Mouse (Mus musculus) left cerebral cortex, adult 11 months (tissue): Measurements from ENCODE around the gene Hoxd3.

Experiments
- DNase-seq: peaks from one replicate; pipeline ENCODE4 v3.0.0; 2022; ENCODE audit warnings: low spot score

Hoxd3 gene

GRCm38 (mm10) chr2:74746298-74746921 is 34.7 kb downstream of the Hoxd3 start:
- DNase-seq, result no peak

GRCm38 (mm10) chr2:74747006-74747405 is 35.3 kb downstream of the Hoxd3 start:
- DNase-seq, result no peak

DNA sequence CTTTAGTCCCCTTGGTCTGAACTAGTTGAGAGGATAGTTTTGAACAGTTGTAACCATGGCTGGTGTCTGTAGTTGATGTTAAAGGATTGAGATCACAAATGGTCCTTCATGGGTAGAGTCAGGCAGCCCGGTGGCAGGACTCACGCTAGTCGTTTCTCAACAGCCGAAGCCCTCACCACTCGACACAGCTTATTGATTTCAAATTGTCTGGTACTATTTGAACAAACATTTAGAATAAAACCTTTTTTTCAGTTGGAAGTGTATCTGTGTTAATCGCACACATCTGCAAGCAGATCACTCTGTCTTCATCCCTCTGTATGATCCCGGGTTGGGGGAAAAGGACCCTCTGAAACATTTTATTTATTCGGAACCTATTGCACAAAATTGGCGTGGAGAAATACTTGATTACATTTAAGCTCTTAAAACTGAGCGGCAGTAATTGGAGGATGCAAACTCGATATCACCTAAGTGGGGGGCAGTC is 36.0 kb downstream of the Hoxd3 start:
- no peak for DNase-seq

GRCm38 (mm10) chr2:74748436-74748995 is 36.8 kb downstream of the Hoxd3 start:
- no peak for DNase-seq

DNA sequence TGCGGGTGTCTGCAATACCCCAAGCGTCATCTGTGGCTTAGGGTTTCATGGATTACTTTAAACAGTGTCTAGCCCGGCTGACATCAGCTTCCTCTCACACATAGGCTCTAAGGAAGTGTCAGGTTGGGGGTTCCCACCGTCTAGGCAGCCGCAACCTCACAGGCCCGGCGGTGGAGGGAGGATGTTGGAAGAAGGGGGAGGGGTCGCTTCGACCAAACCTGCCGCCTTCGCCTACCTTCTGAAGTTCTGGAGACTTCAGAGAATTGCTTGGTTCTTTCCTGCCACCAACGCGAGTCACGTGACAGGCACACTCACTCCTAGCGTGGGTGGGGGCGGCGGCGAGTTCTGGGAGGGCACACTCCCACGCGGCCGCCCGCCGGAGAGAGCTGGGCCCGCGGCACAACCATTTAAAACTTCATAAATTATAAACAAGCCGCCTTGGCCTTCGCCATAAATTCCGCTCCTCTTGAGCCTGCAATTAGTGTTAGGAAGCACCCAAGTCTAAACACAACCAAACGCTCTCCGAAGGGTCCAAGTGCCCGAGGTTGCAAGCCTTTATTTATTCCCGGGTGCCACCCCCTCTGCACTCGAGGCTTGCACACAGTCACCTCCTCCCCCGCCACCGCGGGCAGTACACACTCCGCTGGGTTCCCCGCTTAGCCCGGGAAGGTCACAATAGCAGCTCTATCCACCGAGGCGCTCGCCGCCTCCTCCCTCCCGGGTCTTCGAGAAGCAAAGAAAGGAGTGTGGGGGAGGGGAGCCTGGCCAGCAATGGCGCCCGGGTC is 37.8 kb downstream of the Hoxd3 start:
- no peak for DNase-seq

DNA sequence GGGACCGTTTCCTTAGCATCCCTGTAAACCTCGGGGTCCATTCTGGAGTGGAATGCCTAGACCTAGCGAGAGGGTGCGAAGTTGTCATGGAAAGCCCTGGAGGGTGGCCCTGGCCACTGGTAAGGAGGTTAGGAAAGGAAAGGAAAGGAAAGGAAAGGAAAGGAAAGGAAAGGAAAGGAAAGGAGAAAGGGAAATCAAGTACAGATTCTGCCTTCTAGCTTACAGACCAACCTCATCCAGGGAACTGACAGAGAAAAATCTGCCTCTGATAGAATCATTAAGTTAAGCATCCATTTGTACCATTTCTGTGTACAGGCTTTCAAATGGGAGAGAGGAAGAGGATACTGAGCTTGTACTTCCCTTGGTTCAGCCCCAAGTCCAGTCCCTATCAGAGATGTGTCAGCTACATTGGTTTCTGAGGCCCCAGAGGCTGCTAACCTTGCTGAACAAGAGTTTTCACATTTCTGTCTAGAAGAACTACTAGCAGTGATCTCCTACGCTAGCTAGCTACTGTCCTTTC is 39.1 kb downstream of the Hoxd3 start:
- no peak for DNase-seq

- no peak for DNase-seq
These were observed 40.1 kb downstream of the Hoxd3 start for GRCm38 (mm10) chr2:74751861-74752260.

- DNase-seq, result no peak
These were observed 40.9 kb downstream of the Hoxd3 start for GRCm38 (mm10) chr2:74752431-74753174.

GRCm38 (mm10) chr2:74753175-74753523 is 41.4 kb downstream of the Hoxd3 start:
- no peak for DNase-seq

DNA sequence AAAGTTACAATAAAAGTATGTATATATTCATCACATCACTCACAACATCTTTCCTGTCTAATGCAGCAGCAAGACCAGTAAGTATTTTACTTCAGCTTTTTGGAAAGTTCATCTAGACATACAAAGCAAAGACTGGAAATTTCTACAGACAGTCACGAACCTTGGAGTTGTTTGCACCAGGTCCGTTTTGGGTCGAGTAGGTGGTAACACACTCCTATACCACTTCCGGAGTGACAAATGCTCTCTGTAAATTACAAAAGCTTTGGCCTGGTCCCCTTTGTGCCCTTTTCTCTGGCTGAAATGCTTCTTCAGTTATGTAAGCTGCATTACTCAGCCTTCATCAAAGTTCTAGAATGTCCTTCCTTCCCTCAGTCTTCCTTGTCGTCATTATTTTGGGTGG is 42.0 kb downstream of the Hoxd3 start:
- no peak for DNase-seq

DNA sequence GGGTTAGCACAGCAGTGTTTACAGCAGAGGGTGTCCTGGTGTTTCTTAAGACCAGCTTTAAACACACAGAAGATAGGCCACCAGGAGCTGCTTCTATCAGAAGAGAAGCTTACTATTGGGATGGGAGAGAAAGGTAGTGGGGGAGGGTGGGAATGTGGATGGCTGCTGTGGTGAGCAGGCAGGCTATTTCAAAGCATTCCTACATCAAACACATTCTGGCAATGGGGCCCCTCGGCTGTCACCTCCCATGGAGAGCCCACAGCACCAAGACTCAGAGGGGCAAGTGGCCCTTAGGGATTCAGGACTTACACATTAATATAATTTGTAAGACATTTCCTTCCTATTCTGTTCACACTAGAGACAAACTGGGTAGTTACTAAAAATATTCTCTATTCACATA is 48.4 kb downstream of the Hoxd3 start:
- no peak for DNase-seq

DNA sequence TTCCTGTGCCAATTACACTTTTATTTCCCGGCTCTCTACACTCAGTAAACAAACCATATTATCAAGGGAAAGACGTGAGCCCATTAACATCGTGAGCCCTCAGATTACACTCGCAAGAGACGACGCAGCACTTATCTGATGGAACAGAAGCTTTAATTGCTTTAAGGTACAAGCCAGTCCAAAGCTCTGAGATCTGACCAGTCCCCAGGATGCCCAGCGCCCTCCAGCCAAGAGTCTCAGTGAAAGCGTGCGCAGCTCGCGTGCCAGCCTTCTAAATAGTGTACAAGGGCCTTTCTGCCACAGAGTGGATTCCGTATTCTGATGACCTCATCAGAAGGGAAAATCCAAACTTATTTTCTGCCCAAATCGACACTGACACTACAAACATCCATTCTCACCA is 50.2 kb downstream of the Hoxd3 start:
- no peak for DNase-seq

DNA sequence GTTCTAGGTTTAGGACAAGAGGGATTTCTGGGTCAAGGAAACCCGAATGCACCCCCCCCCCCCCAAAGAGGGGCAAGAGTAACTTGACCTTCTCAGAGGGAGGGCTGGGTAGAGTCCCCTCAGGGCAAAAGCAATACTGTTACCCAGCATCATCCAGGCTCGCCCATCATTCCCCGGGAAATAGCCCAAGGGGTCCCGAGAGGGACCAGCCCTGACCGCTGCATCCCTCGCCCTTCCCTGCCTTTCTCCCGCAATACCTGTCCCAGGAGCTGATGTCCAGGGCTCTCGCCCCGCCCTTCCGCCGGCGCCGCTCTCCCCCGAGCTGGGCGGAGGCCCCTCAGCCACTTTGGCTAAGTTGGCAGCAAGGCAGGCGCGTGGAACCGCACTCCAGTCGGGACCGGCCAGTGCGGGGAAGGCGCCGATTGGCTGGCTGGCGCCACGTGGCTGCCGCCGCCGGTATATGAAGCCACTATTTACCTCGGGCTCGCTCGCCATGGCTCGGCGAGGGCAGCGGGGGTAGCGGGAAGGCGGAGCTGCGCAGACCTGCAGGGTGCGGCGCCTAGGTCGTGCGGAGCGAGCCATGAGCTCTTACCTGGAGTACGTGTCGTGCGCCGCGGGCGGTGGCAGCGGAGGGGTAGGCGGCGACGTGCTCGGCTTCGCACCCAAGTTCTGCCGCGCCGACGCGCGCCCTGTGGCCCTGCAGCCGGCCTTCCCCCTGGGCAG is 51.0 kb downstream of the Hoxd3 start, which contains the start of gene Hoxd1:
Gene Hoxd1, plus strand, starts transcription at position 459 of the 723 bp plus-strand sequence.
- DNase-seq, result no peak

DNA sequence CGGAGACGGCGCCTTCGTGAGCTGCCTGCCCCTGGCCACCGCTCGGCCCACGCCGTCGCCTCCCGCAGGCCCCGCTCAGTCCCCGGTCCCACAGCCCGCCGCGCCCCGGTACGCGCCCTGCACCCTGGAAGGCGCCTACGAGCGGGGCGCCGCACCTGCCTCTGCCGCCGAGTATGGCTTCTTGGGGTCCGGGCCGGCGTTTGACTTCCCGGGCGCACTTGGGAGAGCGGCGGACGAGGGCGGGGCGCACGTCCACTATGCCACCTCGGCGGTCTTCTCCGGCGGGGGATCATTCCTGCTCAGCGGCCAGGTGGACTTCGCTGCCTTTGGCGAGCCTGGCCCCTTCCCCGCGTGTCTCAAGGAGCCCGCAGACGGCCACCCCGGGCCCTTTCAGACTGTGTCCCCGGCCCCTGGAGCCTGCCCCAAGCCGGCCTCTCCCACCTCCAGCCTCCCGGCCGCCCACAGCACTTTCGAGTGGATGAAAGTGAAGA is 51.6 kb downstream of the Hoxd3 start:
- no peak for DNase-seq

- no peak for DNase-seq
These were observed 52.2 kb downstream of the Hoxd3 start for GRCm38 (mm10) chr2:74763976-74764375.

- no peak for DNase-seq
These were observed 62.6 kb downstream of the Hoxd3 start for GRCm38 (mm10) chr2:74774359-74774758.

DNA sequence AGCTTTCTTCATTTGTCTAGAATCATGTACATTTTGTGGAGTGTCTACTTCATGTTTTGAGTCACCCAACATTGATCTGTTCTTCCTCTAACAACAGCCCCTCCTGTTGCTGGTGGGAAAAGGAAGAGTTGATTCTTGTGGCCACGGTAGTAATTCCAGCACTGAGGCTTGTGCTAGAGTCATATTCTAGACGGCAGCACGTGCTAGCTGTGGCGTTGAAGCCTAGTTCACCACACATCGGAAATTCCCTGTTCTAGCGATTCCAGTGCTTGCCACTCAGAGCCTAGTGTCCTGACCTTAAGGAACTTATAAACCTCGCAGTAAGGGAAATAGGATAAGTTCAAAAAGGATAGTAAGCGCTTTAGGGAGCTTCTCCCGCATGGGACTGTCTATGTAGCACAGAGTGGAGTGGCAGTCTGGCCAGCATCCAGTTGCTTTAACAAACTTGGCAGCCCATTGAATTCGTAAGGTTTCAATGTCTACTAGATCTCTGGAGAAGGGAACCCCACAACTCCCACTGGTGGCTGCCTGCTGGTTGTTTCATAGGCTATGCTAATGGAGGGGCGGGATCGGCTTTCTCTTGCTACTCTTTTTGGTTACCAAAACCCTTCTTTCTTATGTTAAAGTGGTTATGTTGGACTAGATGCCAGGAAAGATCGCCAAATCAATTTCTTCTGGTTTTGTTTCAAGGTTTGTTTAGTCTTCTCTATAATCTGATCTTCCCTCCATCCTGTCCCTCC is 66.0 kb downstream of the Hoxd3 start:
- DNase-seq, result no peak

- DNase-seq, result no peak
These were observed 69.7 kb downstream of the Hoxd3 start for GRCm38 (mm10) chr2:74781386-74781785.

DNA sequence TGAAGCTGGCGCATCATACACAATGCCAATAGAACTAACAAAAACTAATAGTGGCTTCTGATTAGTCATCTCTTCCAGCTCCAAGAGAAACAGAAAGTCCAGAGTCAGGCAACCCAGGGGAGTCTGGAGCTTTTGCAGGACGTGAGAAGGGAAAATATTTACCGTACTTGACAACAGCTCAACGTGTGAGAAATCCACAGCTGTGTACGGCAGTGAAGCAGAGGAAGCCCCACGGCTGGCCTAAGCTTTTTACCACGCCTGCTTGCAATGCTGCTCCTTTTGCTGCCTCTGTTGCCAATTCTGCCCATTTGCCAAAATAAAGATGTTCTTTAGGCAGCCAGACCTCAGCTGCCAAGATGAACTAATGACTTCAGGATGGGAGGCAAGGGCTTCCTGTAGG is 83.8 kb downstream of the Hoxd3 start:
- no peak for DNase-seq
